Mouse (Mus musculus) midbrain, embryonic 11.5 days (tissue): ENCODE data around the gene Chrna1. TPM values are rescaled to one million over a fixed set of nuclear protein-coding genes. Genes with fewer than 3 reads are reported as not detected.

ENCODE experiments used
- ATAC-seq: fragments of 200-750 bp; cut with Nextera tagmentation; 2 replicates; pipeline ENCODE4 v1.8.0; 2017; ENCODE audit warnings: moderate TSS enrichment, moderate library complexity; ENCODE audit not compliant: low FRiP score
- DNase-seq: peaks from one replicate; pipeline ENCODE4 v3.0.0; 2015; ENCODE audit warnings: low spot score; ENCODE audit errors: missing footprints
- H3K27ac ChIP-seq: fragments of 300-500 bp; sonication (generic); 2 replicates; pipeline ENCODE4 v1.5.1; 2014; ENCODE audit warnings: low read depth, low read length
- H3K27me3 ChIP-seq: fragments of 300-500 bp; sonication (generic); 2 replicates; pipeline ENCODE4 v1.6.1; 2014; ENCODE audit warnings: mild to moderate bottlenecking, low read length, moderate library complexity, mixed read lengths; ENCODE audit not compliant: control insufficient read depth, insufficient read depth
- H3K36me3 ChIP-seq: fragments of 300-500 bp; sonication (generic); 2 replicates; pipeline ENCODE4 v1.6.1; 2014; ENCODE audit warnings: mild to moderate bottlenecking, low read length, moderate library complexity, mixed read lengths; ENCODE audit not compliant: control insufficient read depth, insufficient read depth
- H3K4me1 ChIP-seq: fragments of 300-500 bp; sonication (generic); 2 replicates; pipeline ENCODE4 v1.6.1; 2014; ENCODE audit warnings: low read length; ENCODE audit not compliant: control insufficient read depth, insufficient read depth
- H3K4me2 ChIP-seq: fragments of 300-500 bp; sonication (generic); 2 replicates; pipeline ENCODE4 v1.6.1; 2014; ENCODE audit warnings: mild to moderate bottlenecking, moderate library complexity
- H3K4me3 ChIP-seq: fragments of 300-500 bp; sonication (generic); 2 replicates; pipeline ENCODE4 v1.5.1; 2014; ENCODE audit warnings: low read depth, low read length
- H3K9ac ChIP-seq: fragments of 300-500 bp; sonication (generic); 2 replicates; pipeline ENCODE4 v1.6.1; 2014; ENCODE audit warnings: low read length
- H3K9me3 ChIP-seq: fragments of 300-500 bp; sonication (generic); 2 replicates; pipeline ENCODE4 v1.6.1; 2016; ENCODE audit warnings: low read length; ENCODE audit not compliant: control insufficient read depth
- WGBS: fragments of 180-500 bp; shearing (Covaris S2); extraction: QIAGEN DNeasy Blood & Tissue Kit; methylation state at CpG from one replicate; pipeline ENCODE4 v1.1.7; 2014; 5-methylcytosine and 5-hydroxymethylcytosine counted together
- polyA plus RNA-seq: library from polyadenylated mRNA; unstranded; fragments of >200 nt; fragmentation: Nextera tagmentation; extraction: Ambion mirVana; gene quantifications from 2 replicates; pipeline ENCODE4 v1.2.1, GENCODE M21; 2014

The Chrna1 gene
- polyA plus RNA-seq, 1 experiment from 2014 or later: 0.25 TPM

DNA sequence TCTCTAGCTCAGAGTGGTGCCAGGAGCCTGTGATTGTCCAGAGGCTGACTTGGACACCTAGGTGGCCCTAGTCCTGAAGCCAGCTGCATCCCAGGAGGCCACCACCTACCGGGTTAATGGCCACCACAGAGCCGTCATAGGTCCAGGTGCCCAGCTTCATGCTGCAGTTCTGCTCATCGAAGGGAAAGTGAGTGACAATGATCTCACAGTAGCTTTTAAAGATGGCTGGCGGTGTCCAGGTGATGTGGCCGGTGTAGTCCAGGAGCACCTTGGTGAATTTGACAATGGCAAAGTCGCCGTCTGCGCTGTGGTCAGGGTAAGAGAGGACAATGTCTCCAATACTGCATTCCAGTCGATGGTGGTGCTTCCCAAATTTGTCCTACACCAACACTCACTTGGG is 8.8 kb downstream of the Chrna1 start:
- DNase-seq: peak; percentile 51
- no peak for ATAC-seq
- WGBS: 90% methylated on average over 9 of the region's 9 CpGs
- no peak overlapping the region for H3K4me3 ChIP-seq
- no peak overlapping the region for H3K27ac ChIP-seq
- peaks cover 4% of the 10 kb centered on the region; the same call in 1 of the 2 replicates for H3K4me1 ChIP-seq
- no peak overlapping the region for H3K9ac ChIP-seq
- no peaks in the 10 kb centered on the region for H3K9me3 ChIP-seq
- H3K36me3 ChIP-seq: no peaks in the 10 kb centered on the region
- no peak overlapping the region for H3K4me2 ChIP-seq
- no peaks in the 10 kb centered on the region for H3K27me3 ChIP-seq

DNA sequence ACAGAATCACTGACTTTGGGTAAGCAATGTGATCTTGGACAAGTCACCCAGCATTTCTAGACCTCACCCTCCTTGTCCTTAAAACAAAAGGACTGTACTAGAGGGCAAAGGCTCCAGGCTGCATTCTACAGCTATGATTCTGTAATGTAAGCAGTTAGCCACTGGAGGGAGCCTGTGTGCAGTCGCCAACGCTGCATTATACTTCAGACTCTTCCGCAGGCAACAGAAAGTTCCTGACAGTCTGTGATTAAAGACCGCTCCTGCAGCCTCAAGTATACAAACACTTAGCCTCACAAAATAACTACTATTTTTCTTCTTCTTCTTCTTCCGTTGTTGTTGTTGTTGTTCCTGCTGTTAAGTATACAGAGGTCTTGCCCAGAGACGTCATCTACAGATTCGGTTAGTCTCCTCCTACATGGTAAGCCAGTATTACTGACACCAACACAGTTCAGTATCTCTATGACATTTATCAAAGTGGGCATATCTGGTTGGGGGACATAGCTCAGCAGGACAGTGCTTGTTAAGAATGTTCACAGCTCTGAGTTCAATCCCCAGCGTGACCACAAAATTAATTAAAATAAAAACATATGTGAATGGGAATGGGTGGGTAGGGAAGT is 13.0 kb downstream of the Chrna1 start:
- Histone ChIP-seq H3K4me1 (no peaks in the 10 kb centered on the region; the same call in 1 of the 2 replicates), H3K4me3 (no peak overlapping the region), H3K27me3 (no peaks in the 10 kb centered on the region), H3K9me3 (no peaks in the 10 kb centered on the region), H3K9ac (no peak overlapping the region), H3K36me3 (no peaks in the 10 kb centered on the region), H3K27ac (no peak overlapping the region), H3K4me2 (peak overlapping the region; percentile 25; the same call in 1 of the 2 replicates)
- DNase-seq (peak; percentile 98), ATAC-seq (peak; percentile 46; the same call in 1 of the 2 replicates)
- 26% methylated on average over 8 of the region's 8 CpGs for WGBS

DNA sequence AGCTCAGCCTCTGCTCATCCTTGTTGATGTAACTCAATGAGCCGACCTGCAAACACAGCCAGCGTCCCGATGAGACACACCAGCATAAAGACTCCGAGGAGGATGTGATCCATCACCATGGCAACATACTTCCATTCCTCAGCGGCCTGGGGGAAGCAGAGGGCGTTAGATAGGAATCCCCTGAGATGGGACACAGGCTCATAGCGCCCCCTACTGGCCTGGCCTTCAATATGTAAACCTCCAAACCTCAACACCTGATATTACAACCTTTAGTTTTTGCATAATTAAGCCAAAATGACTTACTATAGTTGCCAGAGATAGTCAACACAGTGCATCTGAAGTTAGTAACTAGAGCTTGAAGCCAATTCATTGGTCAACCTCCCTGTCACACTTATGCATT is 14.0 kb downstream of the Chrna1 start:
- H3K4me1 ChIP-seq: peaks cover 7% of the 10 kb centered on the region; the same call in 1 of the 2 replicates

DNA sequence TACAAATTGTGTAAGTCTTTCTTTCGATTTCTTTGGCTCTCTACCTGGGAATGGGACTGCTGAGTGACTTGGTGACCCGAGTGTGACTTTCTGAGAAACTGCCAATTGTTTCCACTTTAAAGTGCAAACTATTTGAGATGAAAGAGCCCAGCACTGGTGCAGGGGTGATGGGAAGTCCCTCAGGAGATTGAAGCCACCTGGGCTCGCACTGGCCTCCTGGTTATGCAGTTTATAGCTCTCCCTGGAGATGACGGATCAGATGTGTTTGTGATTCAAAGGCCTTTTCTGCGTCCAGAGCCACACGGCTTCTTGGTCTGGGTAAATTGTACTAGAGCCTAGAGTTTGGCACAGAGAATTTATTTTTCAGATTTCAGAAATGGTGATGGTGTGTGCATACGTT is 16.4 kb downstream of the Chrna1 start:
- no peaks in the 10 kb centered on the region; the same call in 1 of the 2 replicates for H3K9me3 ChIP-seq
- H3K27me3 ChIP-seq: no peaks in the 10 kb centered on the region; the same call in 1 of the 2 replicates
- no peak overlapping the region for H3K4me3 ChIP-seq
- H3K9ac ChIP-seq: no peak overlapping the region
- DNase-seq (no peak), ATAC-seq (no peak)
- no peak overlapping the region for H3K27ac ChIP-seq
- peaks cover 7% of the 10 kb centered on the region; the same call in 1 of the 2 replicates for H3K4me1 ChIP-seq
- 74% methylated on average over 7 of the region's 7 CpGs for WGBS
- H3K4me2 ChIP-seq: no peak overlapping the region
- no peaks in the 10 kb centered on the region for H3K36me3 ChIP-seq

More for the DNA sequence above, 14.0 kb downstream of the Chrna1 start:
- ATAC-seq (peak; percentile 58; the same call in 1 of the 2 replicates), DNase-seq (peak; percentile 89)
- no peak overlapping the region for H3K4me3 ChIP-seq
- no peaks in the 10 kb centered on the region for H3K9me3 ChIP-seq
- no peak overlapping the region for H3K27ac ChIP-seq
- H3K4me2 ChIP-seq: no peak overlapping the region
- H3K9ac ChIP-seq: no peak overlapping the region
- 12% methylated on average over 7 of the region's 7 CpGs for WGBS
- H3K27me3 ChIP-seq: no peaks in the 10 kb centered on the region
- no peaks in the 10 kb centered on the region for H3K36me3 ChIP-seq

GRCm38 (mm10) chr2:73562656-73563055 is 17.5 kb downstream of the Chrna1 start:
- H3K4me1 ChIP-seq: peaks cover 7% of the 10 kb centered on the region; the same call in 1 of the 2 replicates
- no peak overlapping the region for H3K27ac ChIP-seq
- DNase-seq (no peak), ATAC-seq (no peak)
- no peak overlapping the region for H3K9ac ChIP-seq
- no peak overlapping the region for H3K4me3 ChIP-seq
- H3K4me2 ChIP-seq: no peak overlapping the region
- H3K36me3 ChIP-seq: no peaks in the 10 kb centered on the region
- no peaks in the 10 kb centered on the region; the same call in 1 of the 2 replicates for H3K27me3 ChIP-seq
- WGBS: 92% methylated on average over 9 of the region's 9 CpGs
- H3K9me3 ChIP-seq: no peaks in the 10 kb centered on the region; the same call in 1 of the 2 replicates

- Histone ChIP-seq H3K27ac (no peak overlapping the region), H3K4me2 (peak overlapping the region; percentile 64), H3K4me3 (peak overlapping the region; percentile 37), H3K27me3 (no peaks in the 10 kb centered on the region; the same call in 1 of the 2 replicates), H3K9me3 (no peaks in the 10 kb centered on the region; the same call in 1 of the 2 replicates), H3K36me3 (no peaks in the 10 kb centered on the region), H3K4me1 (peaks cover 7% of the 10 kb centered on the region; the same call in 1 of the 2 replicates), H3K9ac (peak overlapping the region; percentile 48)
- peak; percentile 81 for ATAC-seq
- DNase-seq: peak; percentile 95
- 8% methylated on average over 8 of the region's 8 CpGs for WGBS
These were observed 18.5 kb downstream of the Chrna1 start for GRCm38 (mm10) chr2:73561665-73562063.

DNA sequence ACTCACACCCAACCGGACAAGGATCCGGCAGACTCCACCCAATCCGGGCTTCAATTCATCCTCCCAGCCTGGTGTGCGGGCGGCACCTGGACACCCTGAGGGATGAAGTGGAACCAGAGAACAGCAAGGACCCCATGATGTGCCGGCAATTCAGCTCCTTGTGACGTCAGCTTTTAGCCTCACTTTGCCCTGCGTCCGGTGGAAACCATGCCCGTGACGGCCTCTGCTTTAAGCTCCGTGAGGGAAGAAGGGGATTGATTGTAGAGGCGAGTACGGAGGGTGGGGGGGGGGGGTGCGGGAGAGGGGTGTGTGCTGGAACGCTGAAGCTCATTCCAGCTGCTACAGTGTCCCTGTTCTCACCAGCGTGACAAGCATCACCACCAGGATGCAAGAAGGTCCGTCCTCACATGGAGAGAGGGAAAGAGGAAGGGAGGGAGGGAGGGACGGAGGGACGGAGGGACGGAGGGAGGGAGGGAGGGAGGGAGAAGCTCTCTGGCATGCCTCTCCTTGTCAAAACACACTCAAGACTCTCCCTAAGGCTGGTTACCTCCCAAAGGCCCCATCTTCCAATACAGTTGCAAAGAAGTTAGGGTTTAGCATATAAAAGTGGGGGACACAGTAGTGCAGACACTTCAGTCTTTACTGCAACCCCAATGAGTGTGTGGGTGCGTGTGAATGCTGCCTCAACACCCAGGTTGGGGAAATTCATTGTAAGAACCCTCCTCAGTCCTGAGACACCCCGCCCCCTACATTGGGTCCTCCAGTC is 19.1 kb downstream of the Chrna1 start:
- Histone ChIP-seq H3K4me2 (peak overlapping the region; percentile 64), H3K36me3 (no peaks in the 10 kb centered on the region), H3K9me3 (no peaks in the 10 kb centered on the region; the same call in 1 of the 2 replicates), H3K9ac (peak overlapping the region; percentile 48), H3K4me3 (peak overlapping the region; percentile 37), H3K27me3 (no peaks in the 10 kb centered on the region; the same call in 1 of the 2 replicates), H3K4me1 (peaks cover 7% of the 10 kb centered on the region; the same call in 1 of the 2 replicates), H3K27ac (no peak overlapping the region)
- DNase-seq: peak; percentile 92
- WGBS: 1% methylated on average over 21 of the region's 23 CpGs
- peak; percentile 66 for ATAC-seq

DNA sequence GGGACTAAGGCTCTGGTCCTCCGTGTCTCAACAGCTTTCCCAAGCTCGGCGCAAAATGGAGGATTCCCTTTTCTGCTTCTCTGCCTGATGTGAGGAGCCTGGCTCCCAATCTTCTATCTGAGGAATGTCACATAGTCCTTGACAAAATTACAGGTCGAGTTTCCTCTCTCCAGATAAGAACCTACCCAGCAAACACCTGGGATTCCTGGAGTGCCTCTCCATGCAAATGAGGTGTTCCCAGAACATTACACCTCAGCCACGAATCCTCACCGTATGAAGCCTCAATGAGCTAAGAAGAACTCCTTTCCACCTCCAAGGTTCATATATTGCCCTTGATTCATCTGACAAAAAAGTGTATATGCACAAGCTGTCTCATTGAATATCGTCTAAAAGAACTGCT is 19.7 kb downstream of the Chrna1 start:
- peaks cover 7% of the 10 kb centered on the region; the same call in 1 of the 2 replicates for H3K4me1 ChIP-seq
- peak overlapping the region; percentile 48; the same call in 1 of the 2 replicates for H3K9ac ChIP-seq
- DNase-seq (no peak), ATAC-seq (no peak)
- WGBS: 42% methylated on average over 7 of the region's 7 CpGs
- peak overlapping the region; percentile 37 for H3K4me3 ChIP-seq
- H3K9me3 ChIP-seq: no peaks in the 10 kb centered on the region; the same call in 1 of the 2 replicates
- H3K27ac ChIP-seq: no peak overlapping the region
- H3K4me2 ChIP-seq: peak overlapping the region; percentile 64
- H3K36me3 ChIP-seq: no peaks in the 10 kb centered on the region
- no peaks in the 10 kb centered on the region; the same call in 1 of the 2 replicates for H3K27me3 ChIP-seq
